ENCODE assay signal across 7 mouse cellular contexts in the genomic region with DNA sequence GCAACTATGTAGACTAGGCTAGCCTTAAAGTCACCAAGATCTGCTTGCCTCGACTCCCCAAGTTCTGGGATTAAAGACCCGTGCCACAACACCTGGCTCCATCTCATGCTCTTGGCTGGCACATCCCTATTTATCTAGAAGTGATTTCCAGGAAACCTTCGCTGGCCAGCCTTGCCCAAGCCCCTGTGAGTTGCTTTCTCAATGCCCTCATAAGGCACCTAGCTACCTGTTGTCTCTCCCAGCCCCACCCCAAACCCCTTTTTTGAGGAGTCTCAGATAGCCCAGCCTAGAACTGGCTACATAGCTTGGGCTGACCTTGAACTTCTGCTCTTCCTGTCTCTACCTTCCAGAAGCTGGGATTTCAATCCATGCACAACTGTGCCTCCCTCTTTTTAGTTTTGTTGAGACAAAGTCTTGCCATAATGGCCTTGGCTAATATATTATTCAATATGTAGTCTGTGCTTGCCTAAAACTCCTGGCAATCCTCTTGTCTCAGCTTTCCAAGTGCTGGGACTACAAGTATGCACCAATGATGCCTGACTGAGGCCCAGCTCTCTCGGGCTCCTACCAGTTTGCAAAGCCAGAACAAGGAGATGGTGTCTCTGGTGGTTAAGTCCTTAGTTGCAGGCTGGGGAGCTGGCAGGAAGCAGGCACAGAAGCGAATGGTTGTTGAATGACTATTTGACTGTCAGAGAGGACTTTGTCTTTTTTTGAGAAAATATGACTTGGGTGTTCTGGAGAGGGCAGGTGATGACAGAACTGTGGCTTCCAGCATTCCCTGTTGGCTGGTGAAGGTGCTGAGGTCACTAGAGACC. TPM values are rescaled to one million over a fixed set of nuclear protein-coding genes. Genes with fewer than 3 reads are reported as not detected.
DNase-seq lines count a peak whose midpoint lies in the region; ATAC-seq lines count a peak whose summit lies in the region.

No protein-coding gene starts in this region.

- peak overlapping the region; percentile 92 for H3K4me3 ChIP-seq in embryonic facial prominence, embryonic 10.5 days
- no peak overlapping the region for H3K4me3 ChIP-seq in hindbrain, embryonic 15.5 days
- H3K4me3 ChIP-seq in lung, embryonic 15.5 days, result peak overlapping the region; percentile 70

- ATAC-seq in hindbrain, embryonic 15.5 days (ENCODE audit: low FRiP score, low read depth), result no peak
- ATAC-seq in lung, embryonic 15.5 days (ENCODE audit: borderline replicate concordance, extremely low read depth, low FRiP score, low TSS enrichment), result no peak

- no peak overlapping the region for H3K9ac ChIP-seq in hindbrain, embryonic 15.5 days
- H3K9ac ChIP-seq in lung, embryonic 15.5 days, result no peak overlapping the region

- H3K9me3 ChIP-seq in embryonic facial prominence, embryonic 10.5 days, result no peaks in the 10 kb centered on the region
- no peaks in the 10 kb centered on the region for H3K9me3 ChIP-seq in hindbrain, embryonic 15.5 days
- H3K9me3 ChIP-seq in lung, embryonic 15.5 days, result no peaks in the 10 kb centered on the region

- H3K27me3 ChIP-seq in embryonic facial prominence, embryonic 10.5 days (replicated peaks; ENCODE audit: low read depth, poor library complexity, severe bottlenecking), result no peaks in the 10 kb centered on the region
- H3K27me3 ChIP-seq in hindbrain, embryonic 15.5 days, result no peaks in the 10 kb centered on the region
- H3K27me3 ChIP-seq in lung, embryonic 15.5 days, result no peaks in the 10 kb centered on the region

- H3K27ac ChIP-seq in embryonic facial prominence, embryonic 10.5 days (replicated peaks), result peak overlapping the region; percentile 98
- H3K27ac ChIP-seq in hindbrain, embryonic 15.5 days (replicated peaks), result peak overlapping the region; percentile 96
- H3K27ac ChIP-seq in lung, embryonic 15.5 days, result peak overlapping the region; percentile 100

- DNase-seq in 416B (ENCODE audit: low read depth), result peak; percentile 66
- DNase-seq in B cell, adult 2 months, result peak; percentile 60 to 69
- DNase-seq in embryonic facial prominence, embryonic 10.5 days (ENCODE audit: low spot score), result peak; percentile 39
- peak; percentile 73 for DNase-seq in retina, postnatal 1 day
- no peak for DNase-seq in left cerebral cortex, postnatal 36 days (ENCODE audit: low spot score in 2 of 2)

- peak overlapping the region; percentile 84 for H3K4me2 ChIP-seq in hindbrain, embryonic 15.5 days
- H3K4me2 ChIP-seq in lung, embryonic 15.5 days, result peak overlapping the region; percentile 95; the same call in 1 of the 2 replicates

- intact Hi-C loops in left cerebral cortex, postnatal 36 days (cut with DNase I), result loop anchor here (2.0 kb wide), 1 partner anchor 61 kb away; no protein-coding TSS in a partner anchor

- H3K4me1 ChIP-seq in embryonic facial prominence, embryonic 10.5 days, result peaks cover 33% of the 10 kb centered on the region
- H3K4me1 ChIP-seq in hindbrain, embryonic 15.5 days (replicated peaks), result peaks cover 28% of the 10 kb centered on the region
- peaks cover 20% of the 10 kb centered on the region for H3K4me1 ChIP-seq in lung, embryonic 15.5 days

- H3K36me3 ChIP-seq in embryonic facial prominence, embryonic 10.5 days (replicated peaks), result no peaks in the 10 kb centered on the region
- H3K36me3 ChIP-seq in hindbrain, embryonic 15.5 days, result no peaks in the 10 kb centered on the region
- no peaks in the 10 kb centered on the region for H3K36me3 ChIP-seq in lung, embryonic 15.5 days

- 65% methylated on average over 5 of the region's 5 CpGs for WGBS in embryonic facial prominence, embryonic 10.5 days
- 67% methylated on average over 5 of the region's 5 CpGs for WGBS in hindbrain, embryonic 15.5 days
- 74% methylated on average over 5 of the region's 5 CpGs for WGBS in lung, embryonic 15.5 days

RNA-seq across cellular contexts. Expression of a gene that starts 0.8 kb away (rescaled TPM):
- polyA plus RNA-seq in embryonic facial prominence, embryonic 10.5 days (2016; fragmentation: Nextera tagmentation; extraction: Ambion mirVana), result 21.5 and 25.2 TPM in 2 replicates
- polyA plus RNA-seq in hindbrain, embryonic 15.5 days (2015; fragmentation: Nextera tagmentation; extraction: Ambion mirVana), result 16.3 and 17.2 TPM in 2 replicates
- polyA plus RNA-seq in lung, embryonic 15.5 days (2015; fragmentation: Nextera tagmentation; extraction: Ambion mirVana), result 15.5 and 17.6 TPM in 2 replicates
- 10 to 100 TPM; 18.4 to 20.2 TPM for total RNA-seq in left cerebral cortex, postnatal 36 days (2021)

Comparison
In these comparisons a context has a peak if more than half of its experiments do, and no peak if none do; other contexts are left out.
1. DNase-seq: peak in 416B (single experiment), B cell, adult 2 months (2 of 2), embryonic facial prominence, embryonic 10.5 days (single experiment) and retina, postnatal 1 day (single experiment); none in left cerebral cortex, postnatal 36 days (0 of 2).
2. Peak in every context shown above with its lines, with median percentiles within 50 percentile points of each other: H3K27ac ChIP-seq.